Mouse (Mus musculus): Measurements from ENCODE around the gene Secisbp2l. TPM values are rescaled to one million over a fixed set of nuclear protein-coding genes. Genes with fewer than 3 reads are reported as not detected.

The Secisbp2l gene
- total RNA-seq, 2 experiments from 2014 or later, result 94.4 to 97.7 TPM

- no peak for DNase-seq (ENCODE audit: low spot score in 2 of 2)
- TF ChIP-seq CTCF (conservative IDR thresholded peaks at IDR 0.05), result no peak
- Histone ChIP-seq H3K4me3 (no peak overlapping the region), H3K27ac (no peak overlapping the region)
Observed at GRCm38 (mm10) chr2:125794166-125794565, 11.5 kb upstream of the Secisbp2l start.

GRCm38 (mm10) chr2:125792879-125793261 is 10.2 kb upstream of the Secisbp2l start:
- DNase-seq (ENCODE audit: low spot score in 2 of 2), result no peak
- no peak for TF ChIP-seq CTCF (conservative IDR thresholded peaks at IDR 0.05)
- Histone ChIP-seq H3K4me3 (no peak overlapping the region), H3K27ac (no peak overlapping the region)

GRCm38 (mm10) chr2:125792144-125792878 is 9.6 kb upstream of the Secisbp2l start:
- no peak for TF ChIP-seq CTCF (conservative IDR thresholded peaks at IDR 0.05)
- no peak for DNase-seq (ENCODE audit: low spot score in 2 of 2)
- Histone ChIP-seq H3K4me3 (no peak overlapping the region), H3K27ac (no peak overlapping the region)

- no peak overlapping the region for H3K4me3 ChIP-seq
- no peak overlapping the region for H3K27ac ChIP-seq
- no peak for DNase-seq (ENCODE audit: low spot score in 2 of 2)
- no peak for TF ChIP-seq CTCF (conservative IDR thresholded peaks at IDR 0.05)
Observed at GRCm38 (mm10) chr2:125791485-125791885, 8.8 kb upstream of the Secisbp2l start.

GRCm38 (mm10) chr2:125790242-125790641 is 7.6 kb upstream of the Secisbp2l start:
- no peak overlapping the region for H3K27ac ChIP-seq
- no peak for DNase-seq (ENCODE audit: low spot score in 2 of 2)
- TF ChIP-seq CTCF (conservative IDR thresholded peaks at IDR 0.05), result no peak
- no peak overlapping the region for H3K4me3 ChIP-seq

GRCm38 (mm10) chr2:125789265-125789664 is 6.6 kb upstream of the Secisbp2l start:
- H3K27ac ChIP-seq, result no peak overlapping the region
- no peak for DNase-seq (ENCODE audit: low spot score in 2 of 2)
- H3K4me3 ChIP-seq, result no peak overlapping the region
- TF ChIP-seq CTCF (conservative IDR thresholded peaks at IDR 0.05), result no peak

GRCm38 (mm10) chr2:125788785-125789184 is 6.1 kb upstream of the Secisbp2l start:
- Histone ChIP-seq H3K4me3 (no peak overlapping the region), H3K27ac (no peak overlapping the region)
- no peak for TF ChIP-seq CTCF (conservative IDR thresholded peaks at IDR 0.05)
- no peak for DNase-seq (ENCODE audit: low spot score in 2 of 2)

GRCm38 (mm10) chr2:125788351-125788750 is 5.7 kb upstream of the Secisbp2l start:
- Histone ChIP-seq H3K4me3 (no peak overlapping the region), H3K27ac (no peak overlapping the region)
- no peak for TF ChIP-seq CTCF (conservative IDR thresholded peaks at IDR 0.05)
- DNase-seq (ENCODE audit: low spot score in 2 of 2), result no peak

- peak; percentile 13; the same call in 1 of the 2 replicates for TF ChIP-seq CTCF (conservative IDR thresholded peaks at IDR 0.05)
- H3K27ac ChIP-seq, result no peak overlapping the region
- H3K4me3 ChIP-seq, result no peak overlapping the region
- DNase-seq (ENCODE audit: low spot score in 2 of 2), result no peak
Observed at GRCm38 (mm10) chr2:125785021-125785420, 2.4 kb upstream of the Secisbp2l start.

- H3K4me3 ChIP-seq, result no peak overlapping the region
- no peak for DNase-seq (ENCODE audit: low spot score in 2 of 2)
- no peak for TF ChIP-seq CTCF (conservative IDR thresholded peaks at IDR 0.05)
- H3K27ac ChIP-seq, result peak overlapping the region; percentile 95; the same call in 1 of the 2 replicates
Observed at GRCm38 (mm10) chr2:125784392-125784791, 1.7 kb upstream of the Secisbp2l start.

GRCm38 (mm10) chr2:125783868-125784267 is 1.2 kb upstream of the Secisbp2l start:
- Histone ChIP-seq H3K27ac (peak overlapping the region; percentile 95), H3K4me3 (no peak overlapping the region)
- DNase-seq (ENCODE audit: low spot score in 2 of 2), result no peak
- no peak; the same call in 1 of the 2 replicates for TF ChIP-seq CTCF (conservative IDR thresholded peaks at IDR 0.05)

- no peak for TF ChIP-seq CTCF (conservative IDR thresholded peaks at IDR 0.05)
- Histone ChIP-seq H3K27ac (peak overlapping the region; percentile 95), H3K4me3 (peak overlapping the region; percentile 78)
- no peak for DNase-seq (ENCODE audit: low spot score in 2 of 2)
Observed at GRCm38 (mm10) chr2:125781978-125782718, 522 bp downstream of the Secisbp2l start.

GRCm38 (mm10) chr2:125781006-125781405 is 1.7 kb downstream of the Secisbp2l start:
- no peak for TF ChIP-seq CTCF (conservative IDR thresholded peaks at IDR 0.05)
- H3K4me3 ChIP-seq, result peak overlapping the region; percentile 78
- DNase-seq (ENCODE audit: low spot score in 2 of 2), result no peak
- peak overlapping the region; percentile 95 for H3K27ac ChIP-seq

Data from layer of hippocampus, adult 2 months (tissue).